Mouse (Mus musculus): Measurements from ENCODE around the gene Anp32a.

DNA sequence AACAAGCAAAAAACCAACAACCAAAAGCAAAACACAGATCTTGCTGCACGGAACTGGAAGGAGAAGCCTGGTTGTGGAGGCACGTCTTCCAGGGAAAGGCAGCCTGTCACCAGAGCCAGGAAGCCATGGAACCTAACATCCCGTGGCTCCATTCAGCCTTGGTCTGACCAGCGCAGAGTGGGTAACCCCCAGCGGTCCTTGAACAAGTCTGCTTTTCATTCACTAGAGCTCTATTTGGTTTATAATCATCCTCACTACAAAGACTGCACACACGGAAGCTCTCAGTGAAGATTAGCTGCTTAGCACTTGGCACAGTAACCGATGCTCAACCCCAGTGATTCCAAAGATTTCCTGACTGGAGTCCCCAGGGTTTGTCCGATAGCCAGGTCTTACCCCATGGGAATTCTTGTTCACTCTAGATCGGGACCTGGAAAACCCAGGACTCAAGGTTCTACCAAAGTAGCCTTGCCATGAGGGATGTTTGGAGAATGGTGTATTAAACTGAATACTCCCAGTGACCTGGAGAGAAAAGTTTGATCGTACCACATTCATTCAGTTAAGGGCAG lies 41.5 kb downstream of the Anp32a start:
- TF ChIP-seq CTCF (IDR thresholded peaks at IDR 0.05; ENCODE audit: borderline replicate concordance, extremely low read depth, insufficient read depth, insufficient read length): no peak
- no peak for TF ChIP-seq POLR2A (IDR thresholded peaks at IDR 0.05; ENCODE audit: borderline replicate concordance, extremely low read depth, insufficient read depth, insufficient read length, poor library complexity, severe bottlenecking)

Data from brain, embryonic 14.5 days (tissue).